Mouse (Mus musculus) yolk sac, embryonic 10.5 days (tissue): ENCODE measurements around the gene Il22ra2.

Experiments
- DNase-seq: peaks from one replicate; pipeline ENCODE4 v3.0.0-alpha.2; 2017; ENCODE audit warnings: low spot score

Il22ra2 gene

DNA sequence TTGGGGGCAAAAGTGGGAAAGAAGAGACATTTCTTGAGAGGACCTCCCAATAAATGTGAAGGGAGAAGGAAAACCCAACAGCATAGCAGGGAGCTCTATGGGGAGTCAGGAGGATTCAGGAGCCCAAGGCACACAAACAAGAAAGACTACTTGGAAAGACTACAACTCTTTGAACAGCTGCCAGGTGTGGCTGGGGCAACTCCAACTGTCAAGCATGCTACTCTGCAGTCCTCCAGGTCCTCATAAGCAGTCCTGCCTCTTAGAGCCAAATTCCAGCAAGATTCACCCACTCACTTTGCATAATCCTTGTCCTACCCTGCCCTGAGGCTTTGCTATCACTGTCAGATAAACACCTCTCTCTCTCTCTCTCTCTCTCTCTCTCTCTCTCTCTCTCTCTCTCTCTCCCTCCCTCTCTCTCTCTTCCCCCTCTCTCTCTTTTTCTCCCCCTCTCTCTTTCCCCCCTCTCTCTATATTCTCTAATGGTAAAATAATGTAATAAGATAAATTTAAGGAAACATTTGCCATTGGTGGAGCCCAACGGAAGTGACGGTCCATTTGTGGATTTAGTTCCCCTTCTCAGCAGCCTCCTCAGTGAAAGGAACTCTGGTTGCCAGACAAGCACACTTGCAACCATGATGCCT is at the start of gene Il22ra2:
Gene Il22ra2, plus strand, starts transcription at position 591 of the 641 bp plus-strand sequence.
- DNase-seq, result no peak

DNA sequence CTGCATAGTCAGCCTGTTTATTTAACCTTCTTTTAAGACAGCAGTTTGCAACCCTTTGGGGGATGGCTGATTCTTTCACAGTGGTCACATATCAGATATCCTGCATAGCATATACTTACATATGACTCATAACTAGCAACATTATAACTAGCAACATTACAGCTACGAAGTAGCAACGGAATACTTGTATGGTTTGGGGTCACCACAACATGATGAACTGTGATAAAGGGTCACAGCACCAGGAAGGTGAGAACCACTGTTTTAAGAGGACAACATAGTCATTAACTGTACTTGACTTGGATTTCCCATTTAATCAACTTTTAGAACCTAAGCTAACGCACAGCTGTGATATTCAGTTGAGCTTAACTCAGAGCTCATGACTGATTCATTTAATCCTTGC is 44.2 kb upstream of the Il22ra2 start:
- DNase-seq, result no peak

DNA sequence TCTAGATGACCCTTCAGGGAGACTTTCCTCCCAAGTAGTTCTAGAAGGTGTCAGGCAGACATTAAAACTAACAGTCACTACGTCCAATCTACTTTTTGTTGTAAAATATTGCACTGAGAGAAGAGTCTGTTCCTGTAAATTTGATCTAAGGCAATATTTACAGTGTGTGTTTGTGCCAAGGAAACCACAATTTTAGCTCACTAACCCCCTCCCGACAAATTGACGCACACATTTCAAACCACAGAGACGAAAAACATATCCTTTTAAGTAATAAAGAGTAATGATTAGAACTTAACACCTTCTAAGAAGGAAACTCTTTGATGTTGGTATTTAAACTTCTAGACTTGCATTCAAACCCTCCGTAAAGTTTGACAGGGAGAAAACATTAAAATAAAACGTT is 43.8 kb upstream of the Il22ra2 start:
- no peak for DNase-seq

DNA sequence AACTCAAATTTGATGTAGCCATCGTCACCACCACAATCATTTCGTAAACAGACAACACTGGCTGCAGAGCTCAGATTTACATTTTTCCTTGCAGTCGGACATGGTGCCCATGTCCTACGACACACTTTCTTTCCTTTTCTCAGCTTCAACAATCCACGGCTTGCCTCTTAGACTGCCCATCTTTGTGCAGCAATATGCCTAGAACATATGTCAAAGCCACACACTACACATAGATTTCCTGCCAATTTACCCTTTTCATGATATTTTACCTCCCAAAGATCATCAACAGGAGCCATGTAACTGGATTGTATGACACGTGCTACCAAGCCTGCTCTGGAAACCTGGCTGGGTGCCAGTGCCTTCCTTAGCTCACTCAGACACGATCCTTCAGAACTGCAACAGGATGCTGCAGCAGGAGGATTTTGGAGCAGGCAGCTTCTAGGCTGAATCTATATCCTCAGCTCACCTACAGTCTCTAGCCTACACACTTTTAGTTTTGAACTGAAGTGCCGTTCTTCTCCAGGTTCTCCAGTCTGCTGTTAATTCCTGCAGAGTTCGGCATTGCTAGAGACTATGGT is 43.3 kb upstream of the Il22ra2 start:
- no peak for DNase-seq

GRCm38 (mm10) chr10:19580660-19581059 is 41.1 kb upstream of the Il22ra2 start:
- DNase-seq, result no peak

DNA sequence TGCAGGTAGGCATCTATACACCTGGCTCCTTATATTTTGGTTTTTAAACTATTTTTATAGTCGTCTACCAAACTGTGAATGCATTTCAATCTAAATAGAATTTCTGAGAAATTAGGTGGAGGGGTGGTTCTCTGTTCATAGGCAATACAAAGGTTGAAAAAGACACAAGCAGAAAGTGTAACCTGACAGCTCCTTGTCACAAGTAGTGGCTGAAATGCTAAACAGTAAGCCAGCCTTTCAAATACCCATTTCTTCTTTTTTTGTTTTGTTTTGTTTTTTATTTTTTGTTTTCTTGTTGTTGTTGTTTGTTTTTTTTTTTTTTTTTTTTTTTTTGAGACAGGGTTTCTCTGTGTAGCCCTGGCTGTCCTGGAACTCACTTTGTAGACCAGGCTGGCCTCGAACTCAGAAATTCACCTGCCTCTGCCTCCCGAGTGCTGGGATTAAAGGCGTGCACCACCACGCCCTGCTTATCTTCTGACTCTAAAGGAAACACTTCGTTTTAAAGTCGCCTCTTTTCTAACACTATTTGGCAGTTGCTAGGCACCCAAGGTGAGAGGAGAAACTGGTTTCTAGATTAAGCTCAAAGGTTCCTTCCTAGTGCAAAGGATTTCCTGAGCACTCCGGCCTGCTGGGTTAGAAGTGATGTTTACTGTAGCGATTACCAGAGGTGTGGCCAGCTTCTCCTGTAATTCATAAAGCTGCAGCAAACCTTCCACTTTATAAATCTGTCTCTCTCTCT is 39.8 kb upstream of the Il22ra2 start:
- peak; percentile 36 for DNase-seq

- DNase-seq, result no peak
Measured at GRCm38 (mm10) chr10:19582806-19583430, 38.9 kb upstream of the Il22ra2 start.

DNA sequence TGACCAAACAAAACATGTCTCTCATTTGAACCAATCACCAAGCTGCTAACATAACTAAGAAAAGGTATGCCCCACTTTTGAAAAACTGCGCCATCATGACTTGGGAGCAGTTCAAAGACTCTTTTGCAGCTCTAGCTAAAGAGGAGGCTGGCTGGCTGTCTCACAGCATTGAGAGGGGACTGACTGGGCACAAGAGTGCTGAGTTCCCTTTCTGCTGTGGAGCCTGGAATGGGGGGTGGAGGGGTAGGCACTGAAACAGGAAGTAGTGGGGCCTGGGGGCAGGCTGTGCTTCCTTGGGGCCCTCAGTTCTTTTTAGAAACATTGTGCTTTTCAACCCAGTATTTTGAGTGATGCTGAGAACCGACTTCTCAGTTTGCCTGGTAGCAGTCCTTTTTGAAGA is 37.7 kb upstream of the Il22ra2 start:
- no peak for DNase-seq

DNA sequence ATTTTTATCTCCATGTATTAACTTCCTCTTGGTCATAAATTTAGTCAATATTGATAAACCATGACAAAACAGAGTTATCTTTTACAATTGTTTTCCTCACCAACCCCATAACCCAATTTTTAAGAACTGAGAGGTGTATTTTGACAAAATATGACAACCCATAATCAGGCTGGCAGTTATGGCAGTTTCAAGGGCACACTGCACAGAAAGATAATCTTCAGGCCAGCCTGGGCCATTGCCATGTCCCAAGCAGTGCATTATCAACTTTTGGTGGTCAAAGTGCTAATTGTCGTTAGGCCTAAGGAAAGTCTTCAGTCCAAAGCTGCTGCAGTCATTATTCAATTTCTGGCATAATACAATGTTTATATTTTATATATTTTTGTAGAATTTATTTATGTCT is 37.0 kb upstream of the Il22ra2 start:
- no peak for DNase-seq

GRCm38 (mm10) chr10:19585860-19586259 is 35.9 kb upstream of the Il22ra2 start:
- DNase-seq, result no peak

DNA sequence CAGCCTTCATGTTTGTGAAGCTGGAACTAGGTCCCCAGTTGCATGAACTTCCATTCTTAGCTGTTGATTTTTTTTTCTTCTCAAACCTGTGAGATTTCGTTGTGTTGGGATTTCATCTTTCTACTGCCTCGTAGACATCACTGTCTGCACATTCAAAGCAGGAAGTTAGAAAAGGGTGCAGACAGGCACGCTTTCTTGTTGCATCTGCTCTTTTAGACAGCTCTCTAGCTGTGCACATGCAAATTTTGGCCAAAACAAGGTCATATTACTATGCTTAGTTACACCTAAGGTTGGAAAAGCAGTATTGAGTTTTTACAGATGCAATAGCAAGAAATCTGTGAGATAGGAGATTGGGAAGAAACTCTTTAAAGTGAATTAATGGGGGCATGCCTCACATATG is 34.5 kb upstream of the Il22ra2 start:
- DNase-seq, result no peak

DNA sequence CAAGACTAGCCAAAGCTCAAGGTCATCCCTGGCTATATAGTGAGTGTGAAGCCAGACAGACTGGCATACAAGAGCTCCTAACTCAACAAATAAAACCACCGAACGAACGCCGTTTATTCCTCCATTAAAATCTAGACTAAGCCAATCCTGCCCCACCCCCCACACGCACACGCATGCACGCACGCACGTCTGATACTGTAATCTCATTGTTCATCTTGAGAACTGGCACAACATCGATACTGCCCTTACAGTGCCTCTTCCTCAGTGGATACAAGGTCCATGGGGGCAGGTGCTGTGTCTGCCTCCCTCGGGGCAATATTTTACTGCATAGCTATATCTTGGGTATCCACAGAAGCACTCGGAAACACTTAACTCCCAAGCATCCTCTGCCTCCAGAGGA is 32.2 kb upstream of the Il22ra2 start:
- DNase-seq, result no peak

- no peak for DNase-seq
Measured at GRCm38 (mm10) chr10:19591286-19591640, 30.5 kb upstream of the Il22ra2 start.

- DNase-seq, result peak; percentile 100
Measured at GRCm38 (mm10) chr10:19591641-19592441, 30.0 kb upstream of the Il22ra2 start, which contains the start of gene Ifngr1. Gene Ifngr1, plus strand, starts transcription at chr10:19591949.

GRCm38 (mm10) chr10:19592556-19592955 is 29.2 kb upstream of the Il22ra2 start:
- DNase-seq, result no peak

GRCm38 (mm10) chr10:19593296-19593695 is 28.5 kb upstream of the Il22ra2 start:
- no peak for DNase-seq

GRCm38 (mm10) chr10:19594201-19594905 is 27.4 kb upstream of the Il22ra2 start:
- DNase-seq, result no peak

GRCm38 (mm10) chr10:19596866-19597265 is 24.9 kb upstream of the Il22ra2 start:
- no peak for DNase-seq

- DNase-seq, result peak; percentile 72
Measured at GRCm38 (mm10) chr10:19598091-19598490, 23.7 kb upstream of the Il22ra2 start.

DNA sequence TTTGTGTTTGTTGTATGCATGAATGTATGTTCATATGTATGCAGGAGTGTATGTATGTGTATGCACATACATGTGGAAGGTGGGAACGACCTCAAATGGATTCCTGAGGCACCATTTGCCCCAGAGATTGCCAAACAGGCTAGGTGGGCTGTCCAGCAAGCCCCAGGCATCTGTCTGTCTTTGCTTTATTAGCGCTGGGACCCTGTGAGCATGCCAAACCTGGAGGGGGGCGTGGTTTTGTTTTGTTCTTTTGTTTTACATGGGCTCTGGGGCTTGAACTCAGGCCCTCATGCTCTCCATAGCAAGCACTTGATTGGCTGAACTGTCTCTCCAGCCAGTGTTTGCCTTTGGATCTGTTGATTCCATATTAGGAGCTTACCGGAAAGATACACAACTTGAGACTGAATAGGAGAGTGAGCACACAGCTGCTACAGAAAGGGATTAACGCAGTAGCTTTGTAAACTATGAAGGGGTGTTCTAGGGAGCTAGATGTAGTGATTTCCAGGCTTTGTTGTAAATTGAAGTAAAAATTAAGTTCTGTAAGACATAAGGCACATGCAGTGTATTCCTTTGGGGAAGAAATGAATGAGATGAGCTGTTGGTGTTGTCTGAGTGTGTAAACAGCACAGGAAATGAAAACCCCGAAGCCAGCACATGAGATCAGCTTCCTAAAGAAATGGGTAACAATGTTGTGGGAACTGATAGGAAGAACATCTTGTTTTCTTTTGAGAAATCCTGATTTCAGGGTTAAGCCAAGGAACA is 22.3 kb upstream of the Il22ra2 start:
- DNase-seq, result no peak

DNA sequence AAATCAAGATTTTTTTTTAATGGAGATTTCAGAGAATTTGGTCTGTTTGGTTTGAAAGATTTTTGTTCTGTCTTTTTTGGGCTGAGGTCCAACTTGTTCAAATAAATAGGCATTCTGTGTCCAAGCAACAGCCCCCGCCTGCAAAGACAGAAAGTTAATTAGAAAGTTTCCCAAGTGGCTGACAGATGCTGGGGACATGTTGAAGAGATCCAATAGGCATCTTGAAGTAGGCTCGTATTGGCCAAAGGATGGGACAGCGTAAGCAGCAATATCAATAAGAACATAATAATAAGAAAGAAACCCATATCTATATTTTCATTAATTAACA is 21.7 kb upstream of the Il22ra2 start:
- no peak for DNase-seq
